Mouse (Mus musculus) neural tube, embryonic 15.5 days (tissue): ENCODE measurements around the gene Tmem258. TPM values are rescaled to one million over a fixed set of nuclear protein-coding genes. Genes with fewer than 3 reads are reported as not detected.
A peak's percentile ranks its signal among the peaks of the same experiment; 100 is the strongest.

Experiments used
- ATAC-seq: fragments of 200-750 bp; cut with Nextera tagmentation; 2 replicates; pipeline ENCODE4 v1.8.0; 2017; ENCODE audit warnings: mild to moderate bottlenecking, moderate TSS enrichment, moderate library complexity; ENCODE audit not compliant: low FRiP score
- H3K27ac ChIP-seq: fragments of 300-500 bp; sonication (generic); replicated peaks from 2 replicates; pipeline ENCODE4 v1.5.1; 2015; ENCODE audit warnings: mild to moderate bottlenecking, inconsistent platforms
- H3K27me3 ChIP-seq: fragments of 300-500 bp; sonication (generic); replicated peaks from 2 replicates; pipeline ENCODE4 v1.6.1; 2015; ENCODE audit warnings: inconsistent platforms
- H3K36me3 ChIP-seq: fragments of 300-500 bp; sonication (generic); 2 replicates; pipeline ENCODE4 v1.6.1; 2015; ENCODE audit warnings: inconsistent platforms
- H3K4me1 ChIP-seq: fragments of 300-500 bp; sonication (generic); 2 replicates; pipeline ENCODE4 v1.6.1; 2015; ENCODE audit warnings: inconsistent platforms
- H3K4me2 ChIP-seq: fragments of 300-500 bp; sonication (generic); 2 replicates; pipeline ENCODE4 v1.6.1; 2015; ENCODE audit warnings: inconsistent platforms, mild to moderate bottlenecking, moderate library complexity
- H3K4me3 ChIP-seq: fragments of 300-500 bp; sonication (generic); replicated peaks from 2 replicates; pipeline ENCODE4 v1.5.1; 2015; ENCODE audit warnings: mild to moderate bottlenecking, inconsistent platforms
- H3K9ac ChIP-seq: fragments of 300-500 bp; sonication (generic); replicated peaks from 2 replicates; pipeline ENCODE4 v1.6.1; 2015; ENCODE audit warnings: mild to moderate bottlenecking, inconsistent platforms
- H3K9me3 ChIP-seq: fragments of 300-500 bp; sonication (generic); replicated peaks from 2 replicates; pipeline ENCODE4 v1.6.1; 2016; ENCODE audit warnings: inconsistent platforms
- WGBS: fragments of 180-500 bp; shearing (Covaris S2); methylation state at CpG from one replicate; pipeline ENCODE4 v1.1.7; 2015; ENCODE audit warnings: mixed read lengths; 5-methylcytosine and 5-hydroxymethylcytosine counted together
- polyA plus RNA-seq: library from polyadenylated mRNA; unstranded; fragments of >200 nt; fragmentation: Nextera tagmentation; extraction: Ambion mirVana; gene quantifications from 2 replicates; pipeline ENCODE4 v1.2.1, GENCODE M21; 2015

The Tmem258 gene
- polyA plus RNA-seq, 1 experiment from 2014 or later, result 355 TPM

DNA sequence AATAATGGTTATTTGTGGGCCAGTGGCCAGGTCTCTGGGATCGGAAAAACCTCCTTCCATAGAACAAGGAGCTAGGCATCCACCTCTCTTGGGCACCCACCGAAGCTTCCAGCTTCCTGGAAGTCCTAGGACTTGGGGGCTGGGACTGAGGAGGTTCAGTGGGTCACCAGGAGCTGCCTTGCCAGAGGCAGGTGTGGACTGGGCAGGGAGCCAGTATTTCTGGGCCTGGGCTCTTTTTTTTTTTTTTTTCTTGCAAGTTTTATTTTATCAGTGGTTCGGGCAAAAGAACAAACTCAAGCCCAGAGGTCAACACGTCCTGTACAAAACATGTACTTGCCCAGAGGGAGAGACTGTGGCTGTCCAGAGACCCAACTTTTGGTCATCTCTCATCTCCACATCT, 22.0 kb downstream of the Tmem258 start:
- no peak overlapping the region for H3K9ac ChIP-seq
- no peak overlapping the region for H3K27ac ChIP-seq
- no peak overlapping the region for H3K4me3 ChIP-seq
- no peak for ATAC-seq
- H3K36me3 ChIP-seq, result no peaks in the 10 kb centered on the region
- no peaks in the 10 kb centered on the region for H3K27me3 ChIP-seq
- no peak overlapping the region for H3K4me2 ChIP-seq
- peaks cover 4% of the 10 kb centered on the region; the same call in 1 of the 2 replicates for H3K4me1 ChIP-seq
- H3K9me3 ChIP-seq, result no peaks in the 10 kb centered on the region
- WGBS, result 83% methylated on average over 4 of the region's 4 CpGs

- no peaks in the 10 kb centered on the region for H3K4me1 ChIP-seq
- ATAC-seq, result no peak; the same call in 1 of the 2 replicates
- H3K36me3 ChIP-seq, result no peaks in the 10 kb centered on the region
- H3K9me3 ChIP-seq, result no peaks in the 10 kb centered on the region
- no peak overlapping the region for H3K4me2 ChIP-seq
- 9% methylated on average over 7 of the region's 7 CpGs for WGBS
- H3K27me3 ChIP-seq, result 0 out of 2 replicates have a peak, but pooled peaks cover 9% of the 10 kb centered on the region
- no peak overlapping the region for H3K27ac ChIP-seq
- no peak overlapping the region for H3K4me3 ChIP-seq
- no peak overlapping the region for H3K9ac ChIP-seq
Observed at GRCm38 (mm10) chr19:10231016-10231415, 27.2 kb downstream of the Tmem258 start.

DNA sequence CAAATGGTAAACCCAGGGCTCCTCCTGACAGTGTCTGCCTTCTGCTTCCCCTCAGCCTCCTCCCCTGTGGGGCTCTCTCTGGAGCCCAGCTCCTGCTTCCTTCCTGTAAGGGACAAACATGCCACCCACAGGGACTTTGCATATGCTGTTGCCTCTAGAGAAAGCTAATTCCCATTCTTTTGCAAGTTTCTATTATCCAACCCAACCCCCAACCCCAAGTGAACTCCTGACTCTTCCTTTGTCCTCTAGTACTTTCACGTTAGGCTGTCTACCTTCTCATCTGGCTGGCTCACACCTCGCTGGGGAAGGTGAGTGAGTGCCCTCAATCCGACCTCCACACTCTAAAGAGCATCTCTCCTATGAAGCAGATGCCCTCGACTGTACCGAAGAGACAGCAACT, 28.1 kb downstream of the Tmem258 start:
- Histone ChIP-seq H3K4me3 (no peak overlapping the region), H3K27ac (no peak overlapping the region), H3K36me3 (no peaks in the 10 kb centered on the region), H3K9ac (no peak overlapping the region), H3K9me3 (no peaks in the 10 kb centered on the region), H3K27me3 (0 out of 2 replicates have a peak, but pooled peaks cover 9% of the 10 kb centered on the region), H3K4me2 (no peak overlapping the region), H3K4me1 (no peaks in the 10 kb centered on the region)
- ATAC-seq, result no peak
- 15% methylated on average over 5 of the region's 5 CpGs for WGBS

DNA sequence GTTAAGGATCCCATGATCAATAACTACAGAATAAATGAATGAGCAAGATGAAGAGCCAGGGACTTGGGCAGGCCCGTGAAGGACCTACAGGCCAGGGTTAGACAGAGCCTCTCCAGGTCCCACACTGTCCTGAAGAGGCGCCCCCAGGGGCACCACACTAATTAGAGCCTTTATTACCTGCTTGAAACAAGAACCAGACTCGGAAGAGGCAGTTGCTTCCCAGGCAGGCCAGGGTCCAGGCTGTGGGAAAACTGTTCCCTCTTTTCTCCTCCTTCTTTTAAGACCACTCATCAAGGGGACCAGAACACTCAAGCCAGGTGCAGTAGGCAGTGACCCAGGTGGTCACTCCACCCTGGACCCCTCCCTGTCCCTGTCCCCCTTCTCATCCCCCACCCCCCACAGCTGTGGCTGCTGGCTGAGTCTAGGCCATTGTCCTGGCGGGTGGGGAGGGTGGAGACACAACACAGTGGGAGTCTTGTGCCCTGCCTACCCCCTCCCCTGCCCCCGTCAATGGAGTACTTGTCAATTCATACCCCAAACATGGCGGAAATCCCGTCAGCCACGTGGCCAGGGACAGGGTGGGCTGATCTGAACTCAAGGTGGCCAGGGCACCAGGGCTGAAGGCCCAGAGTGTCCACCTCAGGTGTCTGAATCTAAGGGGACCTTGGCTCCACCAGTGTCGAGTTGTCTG, 28.7 kb downstream of the Tmem258 start:
- no peaks in the 10 kb centered on the region for H3K36me3 ChIP-seq
- no peak overlapping the region for H3K4me2 ChIP-seq
- no peaks in the 10 kb centered on the region for H3K9me3 ChIP-seq
- no peak overlapping the region for H3K27ac ChIP-seq
- no peak overlapping the region for H3K9ac ChIP-seq
- 0 out of 2 replicates have a peak, but pooled peaks cover 9% of the 10 kb centered on the region for H3K27me3 ChIP-seq
- H3K4me1 ChIP-seq, result no peaks in the 10 kb centered on the region
- WGBS, result 28% methylated on average over 9 of the region's 9 CpGs
- no peak overlapping the region for H3K4me3 ChIP-seq
- ATAC-seq, result no peak

GRCm38 (mm10) chr19:10235784-10236565, 32.2 kb downstream of the Tmem258 start:
- no peak for ATAC-seq
- no peaks in the 10 kb centered on the region for H3K9me3 ChIP-seq
- WGBS, result 79% methylated on average over 9 of the region's 9 CpGs
- no peaks in the 10 kb centered on the region for H3K36me3 ChIP-seq
- peaks cover 17% of the 10 kb centered on the region for H3K27me3 ChIP-seq
- H3K27ac ChIP-seq, result no peak overlapping the region
- H3K4me1 ChIP-seq, result peaks cover 9% of the 10 kb centered on the region
- no peak overlapping the region for H3K4me2 ChIP-seq
- no peak overlapping the region for H3K9ac ChIP-seq
- H3K4me3 ChIP-seq, result no peak overlapping the region

DNA sequence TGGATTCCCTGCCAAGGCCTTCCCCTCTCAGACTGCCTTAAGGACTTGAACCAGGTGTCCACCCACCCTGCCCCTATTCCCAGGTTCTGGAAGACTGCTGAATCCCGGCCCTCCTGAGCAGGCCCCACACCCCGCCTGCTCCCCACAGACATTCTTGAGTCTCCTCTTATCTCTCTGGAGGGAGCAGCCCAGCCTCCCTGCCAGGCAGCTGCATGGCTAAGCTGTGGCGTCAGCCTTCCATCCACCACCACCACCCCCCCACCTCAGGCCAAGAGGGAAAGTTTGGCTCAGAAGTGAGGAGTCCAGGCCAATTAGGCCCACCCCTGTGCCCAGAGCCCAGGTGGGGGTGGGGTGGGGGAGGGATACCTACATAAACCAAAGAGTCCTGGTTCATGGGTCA, 34.7 kb downstream of the Tmem258 start:
- 72% methylated on average over 3 of the region's 3 CpGs for WGBS
- Histone ChIP-seq H3K4me3 (no peak overlapping the region), H3K27ac (no peak overlapping the region), H3K4me2 (no peak overlapping the region), H3K27me3 (peaks cover 16% of the 10 kb centered on the region), H3K9me3 (no peaks in the 10 kb centered on the region), H3K4me1 (peaks cover 11% of the 10 kb centered on the region), H3K36me3 (no peaks in the 10 kb centered on the region), H3K9ac (no peak overlapping the region)
- ATAC-seq, result no peak

- Histone ChIP-seq H3K27me3 (peaks cover 16% of the 10 kb centered on the region), H3K4me3 (no peak overlapping the region), H3K4me2 (peak overlapping the region; percentile 84; the same call in 1 of the 2 replicates), H3K9me3 (no peaks in the 10 kb centered on the region), H3K36me3 (no peaks in the 10 kb centered on the region), H3K9ac (no peak overlapping the region), H3K27ac (no peak overlapping the region), H3K4me1 (peaks cover 11% of the 10 kb centered on the region)
- 63% methylated on average over 2 of the region's 2 CpGs for WGBS
- ATAC-seq, result no peak
Observed at GRCm38 (mm10) chr19:10239419-10239818, 35.6 kb downstream of the Tmem258 start.

- Histone ChIP-seq H3K9me3 (no peaks in the 10 kb centered on the region), H3K27me3 (peaks cover 16% of the 10 kb centered on the region), H3K4me2 (peak overlapping the region; percentile 84), H3K4me3 (peak overlapping the region; percentile 46), H3K4me1 (peaks cover 11% of the 10 kb centered on the region), H3K9ac (peak overlapping the region; percentile 51), H3K27ac (no peak overlapping the region), H3K36me3 (no peaks in the 10 kb centered on the region)
- WGBS, result 5% methylated on average over 21 of the region's 26 CpGs
- no peak for ATAC-seq
Observed at GRCm38 (mm10) chr19:10239975-10240653, 36.3 kb downstream of the Tmem258 start.

DNA sequence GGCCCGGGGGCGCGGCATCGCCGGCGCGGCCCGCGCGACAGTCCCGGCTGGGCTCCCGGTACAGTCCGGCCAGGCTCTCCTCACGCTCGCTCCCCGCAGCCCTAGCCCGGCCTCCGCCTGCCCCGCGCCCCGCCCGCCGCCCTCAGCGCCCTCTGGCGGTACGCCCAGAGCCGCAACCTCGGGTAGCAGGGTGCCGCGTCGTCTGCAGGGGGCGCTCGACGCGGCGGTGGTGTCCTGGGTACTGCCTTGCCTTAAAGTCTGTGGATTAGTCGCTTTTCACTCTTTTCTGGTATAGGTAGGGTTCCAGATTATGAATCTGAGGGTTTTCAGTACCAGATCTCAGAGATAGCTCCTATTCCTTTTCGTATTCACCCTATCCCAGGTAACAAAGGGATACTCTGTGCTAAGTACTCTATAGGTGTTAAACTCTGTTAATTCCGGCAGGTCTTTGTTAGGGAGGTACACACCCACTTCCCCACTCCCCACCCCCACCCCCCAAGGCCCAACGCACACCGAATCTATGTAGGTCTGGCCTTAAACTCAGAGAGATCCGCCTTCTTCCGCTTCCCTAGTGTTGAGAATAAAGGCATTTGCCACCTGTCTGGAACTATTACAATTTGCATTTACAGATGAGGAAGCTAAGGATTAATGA, 37.0 kb downstream of the Tmem258 start, which contains the start of gene Myrf:
Gene Myrf, minus strand, starts transcription at position 95 of the 652 bp plus-strand sequence.
- H3K27ac ChIP-seq, result no peak within 1 kb of the TSS
- H3K9ac ChIP-seq, result peak within 1 kb of the TSS; percentile 51
- no peaks in the 10 kb centered on the region for H3K9me3 ChIP-seq
- WGBS, result 9% methylated on average over 43 of the region's 43 CpGs
- no peaks in the 10 kb centered on the region for H3K36me3 ChIP-seq
- peak within 1 kb of the TSS; percentile 46 for H3K4me3 ChIP-seq
- peaks cover 16% of the 10 kb centered on the region for H3K27me3 ChIP-seq
- ATAC-seq, result peak; percentile 46; the same call in 1 of the 2 replicates
- peaks cover 11% of the 10 kb centered on the region for H3K4me1 ChIP-seq
- peak within 1 kb of the TSS; percentile 84 for H3K4me2 ChIP-seq

- Histone ChIP-seq H3K36me3 (peaks cover 6% of the 10 kb centered on the region), H3K27ac (no peak overlapping the region), H3K4me1 (peaks cover 11% of the 10 kb centered on the region), H3K9ac (no peak overlapping the region), H3K4me3 (no peak overlapping the region), H3K9me3 (no peaks in the 10 kb centered on the region), H3K4me2 (no peak overlapping the region), H3K27me3 (peaks cover 16% of the 10 kb centered on the region)
- WGBS, result 8% methylated on average over 8 of the region's 8 CpGs
- ATAC-seq, result no peak
Observed at GRCm38 (mm10) chr19:10242916-10243315, 39.1 kb downstream of the Tmem258 start.

GRCm38 (mm10) chr19:10244183-10244582, 40.4 kb downstream of the Tmem258 start:
- peaks cover 11% of the 10 kb centered on the region for H3K4me1 ChIP-seq
- H3K27me3 ChIP-seq, result peaks cover 16% of the 10 kb centered on the region
- no peaks in the 10 kb centered on the region for H3K9me3 ChIP-seq
- H3K27ac ChIP-seq, result no peak overlapping the region
- no peak overlapping the region for H3K9ac ChIP-seq
- no peak overlapping the region for H3K4me2 ChIP-seq
- H3K4me3 ChIP-seq, result no peak overlapping the region
- 22% methylated on average over 3 of the region's 3 CpGs for WGBS
- H3K36me3 ChIP-seq, result peaks cover 6% of the 10 kb centered on the region
- no peak for ATAC-seq
